Mouse (Mus musculus) liver, adult 2 months (tissue): ENCODE results near the gene Kat6b. TPM values are rescaled to one million over a fixed set of nuclear protein-coding genes. Genes with fewer than 3 reads are reported as not detected.
"Not testable (repeated sequence)": the region's sequence is repeated elsewhere in the genome, so short reads cannot be mapped to it uniquely, and the experiment has no call there.

Experiments used
- DNase-seq: peaks from one replicate; pipeline ENCODE4 v3.0.0-alpha.2; 2011; ENCODE audit warnings: low read depth, low spot score; ENCODE audit errors: extremely low read depth
- H3K27ac ChIP-seq: fragments of 200-500 bp; replicated peaks from 2 replicates; pipeline ENCODE4 v1.5.1; 2012; ENCODE audit warnings: low read depth, mild to moderate bottlenecking, control low read depth, inconsistent platforms, low read length; ENCODE audit not compliant: insufficient read depth
- H3K27me3 ChIP-seq: fragments of 200-500 bp; 2 replicates; pipeline ENCODE4 v1.6.1; 2012; ENCODE audit warnings: mild to moderate bottlenecking, moderate library complexity, low read length, inconsistent platforms; ENCODE audit not compliant: control insufficient read depth, insufficient read depth
- H3K36me3 ChIP-seq: fragments of 200-500 bp; 2 replicates; pipeline ENCODE4 v1.6.1; 2012; ENCODE audit warnings: low read length, inconsistent platforms; ENCODE audit not compliant: control insufficient read depth, insufficient read depth
- H3K4me1 ChIP-seq: fragments of 200-500 bp; 2 replicates; pipeline ENCODE4 v1.6.1; 2011; ENCODE audit warnings: low read length; ENCODE audit not compliant: control insufficient read depth, insufficient read depth
- H3K4me3 ChIP-seq: fragments of 200-500 bp; 2 replicates; pipeline ENCODE4 v1.5.1; 2011; ENCODE audit warnings: low read depth, mild to moderate bottlenecking, control low read depth, low read length, moderate library complexity; ENCODE audit not compliant: insufficient read depth
- H3K79me2 ChIP-seq: fragments of 200-500 bp; 2 replicates; pipeline ENCODE4 v1.6.1; 2012; ENCODE audit warnings: inconsistent platforms, mild to moderate bottlenecking, low read length, moderate library complexity; ENCODE audit not compliant: control insufficient read depth, insufficient read depth
- H3K9ac ChIP-seq: fragments of 200-500 bp; 2 replicates; pipeline ENCODE4 v1.6.1; 2012; ENCODE audit warnings: low read depth, mild to moderate bottlenecking, control low read depth, inconsistent platforms, low read length
- CTCF ChIP-seq: fragments of 200-500 bp; IDR thresholded peaks from 2 replicates; pipeline ENCODE4 v1.5.1; 2011; ENCODE audit warnings: low read depth, low read length, control low read depth
- POLR2A ChIP-seq: fragments of 200-500 bp; IDR thresholded peaks from 2 replicates; pipeline ENCODE4 v1.6.1; 2011; ENCODE audit warnings: low read length, control low read depth; ENCODE audit not compliant: insufficient read depth; ENCODE audit errors: extremely low read depth
- WGBS: fragments of 180-500 bp; shearing (Covaris S2); methylation state at CpG from one replicate; pipeline ENCODE4 v1.1.7; 2018; 5-methylcytosine and 5-hydroxymethylcytosine counted together
- polyA plus RNA-seq: library from polyadenylated mRNA; depleted of rRNA; stranded (reverse); fragments of >200 nt; gene quantifications from 2 replicates; pipeline ENCODE4 v1.2.3, GENCODE M21; 2012
- total RNA-seq: library from RNA; depleted of rRNA; stranded (reverse); fragments of >200 nt; gene quantifications from 2 replicates; pipeline ENCODE4 v1.2.3, GENCODE M21; 2014

Kat6b gene
- total and polyA plus RNA-seq, 2 experiments = 3.2 to 5.3 TPM

GRCm38 (mm10) chr14:21669633-21670421, 188.6 kb downstream of the Kat6b start:
- Histone ChIP-seq H3K9ac (no peak overlapping the region), H3K27ac (0 out of 2 replicates have a peak overlapping the region, but pooled peaks have one; percentile 4), H3K4me1 (peaks cover 11% of the 10 kb centered on the region), H3K4me3 (no peak overlapping the region), H3K36me3 (peaks cover 5% of the 10 kb centered on the region; the same call in 1 of the 2 replicates), H3K79me2 (no peaks in the 10 kb centered on the region), H3K27me3 (no peaks in the 10 kb centered on the region)
- 28% methylated on average over 11 of the region's 11 CpGs for WGBS
- DNase-seq = peak; percentile 83
- no peak for TF ChIP-seq POLR2A
- TF ChIP-seq CTCF = peak; percentile 3; the same call in 1 of the 2 replicates

GRCm38 (mm10) chr14:21670422-21671006, 189.3 kb downstream of the Kat6b start:
- not testable (repeated sequence) for H3K9ac ChIP-seq, H3K27me3 ChIP-seq, H3K36me3 ChIP-seq, H3K4me3 ChIP-seq, H3K79me2 ChIP-seq, H3K27ac ChIP-seq, DNase-seq
- H3K4me1 ChIP-seq = peaks cover 11% of the 10 kb centered on the region
- 94% methylated on average over 15 of the region's 15 CpGs for WGBS

GRCm38 (mm10) chr14:21673100-21673499, 191.9 kb downstream of the Kat6b start:
- DNase-seq = peak; percentile 32
- TF ChIP-seq CTCF (no peak), POLR2A (no peak)

GRCm38 (mm10) chr14:21674471-21674870, 193.2 kb downstream of the Kat6b start:
- Histone ChIP-seq H3K27ac (no peak overlapping the region), H3K4me3 (no peak overlapping the region), H3K4me1 (peaks cover 6% of the 10 kb centered on the region), H3K9ac (no peak overlapping the region), H3K27me3 (no peaks in the 10 kb centered on the region), H3K36me3 (no peaks in the 10 kb centered on the region), H3K79me2 (no peaks in the 10 kb centered on the region)
- no peak for DNase-seq
- TF ChIP-seq CTCF (no peak), POLR2A (no peak)
- 78% methylated on average over 5 of the region's 5 CpGs for WGBS

More at GRCm38 (mm10) chr14:21673100-21673499, 191.9 kb downstream of the Kat6b start:
- Histone ChIP-seq H3K79me2 (no peaks in the 10 kb centered on the region), H3K4me3 (no peak overlapping the region), H3K27ac (no peak overlapping the region), H3K27me3 (no peaks in the 10 kb centered on the region), H3K36me3 (no peaks in the 10 kb centered on the region), H3K4me1 (peaks cover 11% of the 10 kb centered on the region), H3K9ac (no peak overlapping the region)
- WGBS = 93% methylated on average over 4 of the region's 4 CpGs

- H3K4me3 ChIP-seq = no peak overlapping the region
- no peaks in the 10 kb centered on the region for H3K4me1 ChIP-seq
- DNase-seq = no peak
- TF ChIP-seq CTCF (no peak), POLR2A (no peak)
- H3K9ac ChIP-seq = no peak overlapping the region
- H3K27ac ChIP-seq = no peak overlapping the region
- H3K79me2 ChIP-seq = no peaks in the 10 kb centered on the region
- no peaks in the 10 kb centered on the region for H3K36me3 ChIP-seq
- 94% methylated on average over 2 of the region's 2 CpGs for WGBS
- no peaks in the 10 kb centered on the region for H3K27me3 ChIP-seq
Observed at GRCm38 (mm10) chr14:21676223-21676622, 195.0 kb downstream of the Kat6b start.
